Mouse (Mus musculus) embryonic facial prominence, embryonic 12.5 days (tissue): ENCODE data around the gene Npl. TPM values are rescaled to one million over a fixed set of nuclear protein-coding genes. Genes with fewer than 3 reads are reported as not detected.

ENCODE experiments used
- ATAC-seq: fragments of 200-750 bp; cut with Nextera tagmentation; 2 replicates; pipeline ENCODE4 v1.8.0; 2017; ENCODE audit not compliant: insufficient number of reproducible peaks, insufficient read depth, low FRiP score, low TSS enrichment
- H3K27ac ChIP-seq: fragments of 300-500 bp; sonication (generic); 2 replicates; pipeline ENCODE4 v1.5.1; 2016; ENCODE audit warnings: mild to moderate bottlenecking
- H3K27me3 ChIP-seq: fragments of 300-500 bp; sonication (generic); 2 replicates; pipeline ENCODE4 v1.6.1; 2016; ENCODE audit warnings: mild to moderate bottlenecking, moderate library complexity
- H3K36me3 ChIP-seq: fragments of 300-500 bp; sonication (generic); 2 replicates; pipeline ENCODE4 v1.6.1; 2016; ENCODE audit warnings: mild to moderate bottlenecking
- H3K4me1 ChIP-seq: fragments of 300-500 bp; sonication (generic); 2 replicates; pipeline ENCODE4 v1.6.1; 2016
- H3K4me2 ChIP-seq: fragments of 300-500 bp; sonication (generic); replicated peaks from 2 replicates; pipeline ENCODE4 v1.6.1; 2016; ENCODE audit warnings: mild to moderate bottlenecking, moderate library complexity
- H3K4me3 ChIP-seq: fragments of 300-500 bp; sonication (generic); 2 replicates; pipeline ENCODE4 v1.5.1; 2016; ENCODE audit warnings: mild to moderate bottlenecking
- H3K9ac ChIP-seq: fragments of 300-500 bp; sonication (generic); 2 replicates; pipeline ENCODE4 v1.6.1; 2016; ENCODE audit warnings: mild to moderate bottlenecking, moderate library complexity
- H3K9me3 ChIP-seq: fragments of 300-500 bp; sonication (generic); 2 replicates; pipeline ENCODE4 v1.6.1; 2016; ENCODE audit warnings: mild to moderate bottlenecking, moderate library complexity
- WGBS: fragments of 180-500 bp; shearing (Covaris S2); methylation state at CpG from one replicate; pipeline ENCODE4 v1.1.7; 2016; 5-methylcytosine and 5-hydroxymethylcytosine counted together
- polyA plus RNA-seq: library from polyadenylated mRNA; unstranded; fragments of >200 nt; fragmentation: Nextera tagmentation; extraction: Ambion mirVana; gene quantifications from 2 replicates; pipeline ENCODE4 v1.2.1, GENCODE M21; 2016

Npl gene
- polyA plus RNA-seq: 7.9 and 9.4 TPM in 2 replicates

GRCm38 (mm10) chr1:153549536-153550199, at the start of gene Npl:
Gene Npl (minus strand): TSS chr1:153550045.
- Histone ChIP-seq H3K4me1 (no peaks in the 10 kb centered on the region), H3K9ac (peak within 1 kb of the TSS; percentile 65), H3K4me2 (peak within 1 kb of the TSS; percentile 68), H3K27ac (no peak within 1 kb of the TSS), H3K27me3 (no peaks in the 10 kb centered on the region), H3K4me3 (peak within 1 kb of the TSS; percentile 55), H3K36me3 (no peaks in the 10 kb centered on the region), H3K9me3 (no peaks in the 10 kb centered on the region)
- ATAC-seq: peak; percentile 94
- 8% methylated on average over 29 of the region's 29 CpGs for WGBS

DNA sequence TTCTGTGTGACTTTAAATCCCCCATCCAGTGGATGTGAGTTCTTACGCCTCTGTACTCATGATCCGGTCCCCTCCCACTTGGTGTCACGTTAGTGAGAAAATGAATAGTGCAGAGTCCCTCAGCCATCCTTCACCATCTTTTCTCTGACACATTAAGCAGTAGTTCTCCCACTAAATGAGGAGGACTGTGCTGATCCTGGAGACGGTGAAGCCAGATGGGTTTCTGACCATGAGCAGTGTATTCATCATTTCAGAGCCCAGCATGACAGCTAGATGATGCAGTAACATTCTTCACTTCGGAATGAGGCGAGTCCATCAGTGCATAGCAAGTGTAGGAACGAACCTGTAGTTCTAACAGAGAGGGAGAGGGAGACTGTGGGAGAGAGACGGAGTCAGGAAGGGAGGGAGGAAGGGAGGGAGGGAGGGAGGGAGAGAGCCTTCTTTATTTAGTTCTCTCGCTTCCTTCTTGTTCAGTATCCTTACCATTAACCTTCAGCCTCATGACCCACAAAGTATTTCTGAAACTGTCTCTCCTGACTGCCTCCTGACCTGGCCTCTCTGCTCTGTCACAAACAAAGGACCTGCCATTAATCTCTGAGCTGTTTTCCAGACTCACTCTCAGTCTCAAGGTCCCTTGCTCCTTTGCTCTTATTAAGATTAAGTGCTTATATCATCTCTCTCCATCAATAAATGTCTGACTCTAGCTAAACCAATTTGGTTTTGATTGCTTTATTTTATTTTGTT, 49.6 kb upstream of the Npl start:
- Histone ChIP-seq H3K4me1 (no peaks in the 10 kb centered on the region), H3K27me3 (no peaks in the 10 kb centered on the region), H3K27ac (no peak overlapping the region), H3K4me3 (no peak overlapping the region), H3K9me3 (no peaks in the 10 kb centered on the region), H3K9ac (no peak overlapping the region), H3K36me3 (no peaks in the 10 kb centered on the region), H3K4me2 (no peak overlapping the region)
- WGBS: 51% methylated on average over 9 of the region's 9 CpGs
- no peak for ATAC-seq

GRCm38 (mm10) chr1:153598773-153599172, 48.9 kb upstream of the Npl start:
- Histone ChIP-seq H3K4me1 (no peaks in the 10 kb centered on the region), H3K9ac (no peak overlapping the region), H3K36me3 (no peaks in the 10 kb centered on the region), H3K9me3 (no peaks in the 10 kb centered on the region), H3K4me2 (no peak overlapping the region), H3K27me3 (no peaks in the 10 kb centered on the region), H3K4me3 (no peak overlapping the region), H3K27ac (no peak overlapping the region)
- 12% methylated on average over 2 of the region's 2 CpGs for WGBS
- peak; percentile 28; the same call in 1 of the 2 replicates for ATAC-seq

DNA sequence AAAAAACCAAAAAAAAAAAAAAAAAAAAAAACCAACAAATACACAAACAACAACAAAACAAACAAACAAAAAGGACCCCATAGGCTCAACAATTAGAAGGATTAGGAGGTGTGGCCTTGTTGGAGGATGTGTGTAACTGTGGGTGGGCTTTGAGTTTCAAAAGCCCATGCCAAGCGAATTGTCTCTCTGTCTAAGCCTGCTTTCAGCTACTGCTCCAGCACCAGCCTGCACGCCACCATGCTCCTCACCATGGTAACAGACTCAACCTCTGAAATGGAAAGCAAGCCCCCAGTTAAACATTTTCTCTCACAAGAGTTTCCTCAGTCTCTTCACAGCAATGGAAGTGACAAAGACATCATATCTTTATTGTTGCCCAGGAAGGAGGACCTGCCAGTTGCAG, 43.8 kb upstream of the Npl start:
- no peak for ATAC-seq
- Histone ChIP-seq H3K36me3 (no peaks in the 10 kb centered on the region), H3K4me1 (no peaks in the 10 kb centered on the region), H3K27ac (no peak overlapping the region), H3K4me2 (no peak overlapping the region), H3K9me3 (no peaks in the 10 kb centered on the region), H3K27me3 (no peaks in the 10 kb centered on the region), H3K9ac (no peak overlapping the region), H3K4me3 (no peak overlapping the region)
- WGBS: 74% methylated on average over 2 of the region's 2 CpGs

DNA sequence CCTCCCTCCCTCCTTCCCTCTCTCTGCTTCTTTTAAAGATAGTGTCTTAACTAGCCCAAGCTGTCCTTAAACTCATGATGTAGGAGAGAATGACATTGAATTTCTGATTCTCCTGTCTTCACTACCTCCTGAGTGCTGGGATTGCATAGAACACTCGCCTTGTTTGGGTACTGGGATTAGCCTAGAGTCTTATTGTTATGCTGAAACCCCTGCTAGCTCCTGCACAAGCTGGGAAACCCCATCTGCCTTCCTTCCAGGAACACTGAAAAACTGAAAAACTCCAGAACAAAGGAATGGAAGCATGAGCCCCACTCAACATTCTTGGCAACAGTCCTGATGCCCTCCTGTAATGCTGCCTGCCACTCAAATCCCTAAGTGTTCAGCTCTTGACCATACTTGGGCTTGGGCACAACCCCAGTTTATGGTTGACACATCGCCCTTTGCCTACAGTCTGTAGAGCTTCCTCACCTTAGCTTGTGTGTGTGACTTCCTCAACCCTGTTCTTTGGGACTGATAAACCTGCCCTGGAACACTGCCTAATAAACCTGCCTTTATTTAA, 40.4 kb upstream of the Npl start:
- H3K9me3 ChIP-seq: no peaks in the 10 kb centered on the region
- 72% methylated on average over 2 of the region's 2 CpGs for WGBS
- no peak overlapping the region for H3K27ac ChIP-seq
- H3K9ac ChIP-seq: no peak overlapping the region
- no peaks in the 10 kb centered on the region for H3K36me3 ChIP-seq
- ATAC-seq: no peak
- H3K4me1 ChIP-seq: no peaks in the 10 kb centered on the region
- no peaks in the 10 kb centered on the region for H3K27me3 ChIP-seq
- no peak overlapping the region for H3K4me2 ChIP-seq
- H3K4me3 ChIP-seq: no peak overlapping the region

DNA sequence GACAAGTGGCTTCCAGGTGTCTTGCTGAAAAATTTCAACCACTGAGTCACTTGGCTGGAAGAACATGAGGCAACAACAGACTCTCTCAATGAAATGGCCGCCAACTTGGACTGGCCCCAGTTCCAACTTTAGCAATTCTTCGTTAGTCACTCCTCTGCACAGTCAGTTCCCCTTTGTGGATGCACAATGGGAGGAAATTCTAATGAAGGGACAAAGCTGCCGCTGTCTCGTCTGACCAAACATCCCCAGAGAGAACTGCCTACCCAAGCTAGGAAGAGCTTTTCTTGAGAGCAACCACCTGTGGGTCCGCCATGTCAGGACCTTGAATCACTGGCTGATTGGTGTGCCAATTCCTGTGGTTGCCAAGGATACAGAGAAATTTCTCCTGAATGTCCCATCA, 38.1 kb upstream of the Npl start:
- no peaks in the 10 kb centered on the region for H3K27me3 ChIP-seq
- ATAC-seq: no peak
- no peak overlapping the region for H3K4me2 ChIP-seq
- no peak overlapping the region for H3K27ac ChIP-seq
- H3K9ac ChIP-seq: no peak overlapping the region
- H3K9me3 ChIP-seq: no peaks in the 10 kb centered on the region
- no peaks in the 10 kb centered on the region for H3K36me3 ChIP-seq
- WGBS: 76% methylated on average over 5 of the region's 5 CpGs
- no peak overlapping the region for H3K4me3 ChIP-seq
- H3K4me1 ChIP-seq: no peaks in the 10 kb centered on the region

GRCm38 (mm10) chr1:153586826-153587225, 37.0 kb upstream of the Npl start:
- 87% methylated on average over 10 of the region's 10 CpGs for WGBS
- H3K9ac ChIP-seq: no peak overlapping the region

DNA sequence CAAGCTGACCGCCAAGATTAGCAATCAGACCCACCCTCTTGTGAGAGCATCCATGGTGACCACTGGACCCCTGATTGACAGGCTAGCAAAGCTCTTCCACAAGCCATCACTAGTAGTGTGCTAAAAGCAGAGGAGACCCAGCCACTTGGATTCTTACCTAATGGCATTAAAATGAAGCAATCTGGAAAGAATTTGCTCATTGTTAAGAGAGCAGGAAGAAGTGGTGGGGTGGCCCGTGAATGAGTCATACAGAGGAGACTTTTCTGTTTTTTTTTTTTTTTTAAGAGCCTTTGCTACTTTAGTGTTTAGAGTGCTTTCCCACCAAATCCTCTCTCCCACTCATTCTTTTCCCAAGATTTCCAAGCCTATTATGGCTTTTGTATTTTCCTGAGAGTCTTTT, 35.9 kb upstream of the Npl start:
- Histone ChIP-seq H3K27me3 (no peaks in the 10 kb centered on the region), H3K27ac (no peak overlapping the region), H3K4me2 (no peak overlapping the region), H3K4me1 (no peaks in the 10 kb centered on the region), H3K9ac (no peak overlapping the region), H3K9me3 (no peaks in the 10 kb centered on the region), H3K36me3 (no peaks in the 10 kb centered on the region), H3K4me3 (no peak overlapping the region)
- ATAC-seq: no peak
- 56% methylated on average over 2 of the region's 2 CpGs for WGBS

More at GRCm38 (mm10) chr1:153586826-153587225, 37.0 kb upstream of the Npl start:
- no peak overlapping the region for H3K27ac ChIP-seq
- no peaks in the 10 kb centered on the region for H3K4me1 ChIP-seq
- no peak for ATAC-seq
- no peaks in the 10 kb centered on the region for H3K9me3 ChIP-seq
- no peaks in the 10 kb centered on the region for H3K27me3 ChIP-seq
- no peak overlapping the region for H3K4me3 ChIP-seq
- no peak overlapping the region for H3K4me2 ChIP-seq
- H3K36me3 ChIP-seq: no peaks in the 10 kb centered on the region

GRCm38 (mm10) chr1:153583189-153583588, 33.3 kb upstream of the Npl start:
- H3K4me3 ChIP-seq: no peak overlapping the region
- H3K36me3 ChIP-seq: no peaks in the 10 kb centered on the region
- no peaks in the 10 kb centered on the region for H3K27me3 ChIP-seq
- ATAC-seq: no peak
- no peak overlapping the region for H3K9ac ChIP-seq
- WGBS: 83% methylated on average over 4 of the region's 4 CpGs
- no peak overlapping the region for H3K27ac ChIP-seq
- H3K9me3 ChIP-seq: no peaks in the 10 kb centered on the region
- no peaks in the 10 kb centered on the region for H3K4me1 ChIP-seq
- H3K4me2 ChIP-seq: no peak overlapping the region

GRCm38 (mm10) chr1:153574730-153575129, 24.9 kb upstream of the Npl start:
- no peaks in the 10 kb centered on the region for H3K36me3 ChIP-seq
- ATAC-seq: no peak
- 67% methylated on average over 3 of the region's 3 CpGs for whole genome bisulfite sequencing
- H3K27me3 ChIP-seq: no peaks in the 10 kb centered on the region
- H3K4me2 ChIP-seq: no peak overlapping the region
- no peaks in the 10 kb centered on the region for H3K9me3 ChIP-seq
- no peak overlapping the region for H3K4me3 ChIP-seq
- no peak overlapping the region for H3K9ac ChIP-seq
- H3K27ac ChIP-seq: no peak overlapping the region
- H3K4me1 ChIP-seq: no peaks in the 10 kb centered on the region

- Histone ChIP-seq H3K9ac (no peak overlapping the region), H3K9me3 (no peaks in the 10 kb centered on the region), H3K27me3 (no peaks in the 10 kb centered on the region), H3K4me3 (no peak overlapping the region), H3K36me3 (no peaks in the 10 kb centered on the region), H3K4me1 (no peaks in the 10 kb centered on the region), H3K4me2 (no peak overlapping the region), H3K27ac (no peak overlapping the region)
- ATAC-seq: no peak
- 73% methylated on average over 4 of the region's 4 CpGs for WGBS
Observed at GRCm38 (mm10) chr1:153572271-153573043, 22.6 kb upstream of the Npl start.
